In the genomic region with DNA sequence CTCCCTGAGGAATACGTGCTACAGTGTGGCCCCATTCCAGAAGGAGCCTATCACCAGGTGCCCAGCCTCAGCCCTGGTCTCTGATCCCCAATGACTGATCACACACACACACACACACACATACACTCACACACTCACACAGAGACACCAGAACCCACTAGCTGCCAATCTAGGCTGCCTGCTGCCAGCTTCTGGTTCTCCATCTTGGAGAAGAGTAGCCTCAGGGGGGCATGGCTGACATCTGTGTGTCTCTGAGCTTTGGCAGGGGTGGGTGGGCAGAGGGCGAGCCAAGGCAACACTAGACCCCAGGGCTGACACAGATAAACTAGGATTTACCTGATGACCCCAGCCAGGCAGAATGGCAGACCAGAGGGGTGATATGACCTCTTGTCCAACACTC, we compare ENCODE assay signal across 28 mouse cellular contexts. TPM values are rescaled to one million over a fixed set of nuclear protein-coding genes. Genes with fewer than 3 reads are reported as not detected.
DNase-seq lines count a peak whose midpoint lies in the region; ATAC-seq and TF ChIP-seq lines count a peak whose summit lies in the region.
"Had no signal": no experiment of that assay in that cellular context is flagged by ENCODE, and none has a peak within 500 bp of the region (broad histone marks: within the 10 kb centered on the region; RNA-seq: fewer than 3 reads in every experiment).

No protein-coding gene starts in this region.

- intact Hi-C loops in left cerebral cortex, postnatal 4 days (cut with DNase I) = no loop called here

- no peaks in the 10 kb centered on the region for H3K36me3 ChIP-seq in hindbrain, postnatal 0 days (ENCODE audit: insufficient read depth, low read length)
- H3K36me3 ChIP-seq in hindbrain, embryonic 11.5 days (ENCODE audit: control insufficient read depth, insufficient read depth, low read length) = no peaks in the 10 kb centered on the region
- H3K36me3 ChIP-seq: G1E had no signal

- H3K27me3 ChIP-seq in hindbrain, postnatal 0 days (ENCODE audit: insufficient read depth, low read length) = no peaks in the 10 kb centered on the region
- H3K27me3 ChIP-seq in hindbrain, embryonic 11.5 days (ENCODE audit: control insufficient read depth, insufficient read depth, low read length) = no peaks in the 10 kb centered on the region
- H3K27me3 ChIP-seq: CH12.LX had no signal

- H3K4me3 ChIP-seq in hindbrain, postnatal 0 days (ENCODE audit: low read length) = no peak overlapping the region
- H3K4me3 ChIP-seq in hindbrain, embryonic 11.5 days (ENCODE audit: low read depth, low read length) = no peak overlapping the region

- DNase-seq in cerebellum, postnatal 10 days = peak; percentile 69 to 75
- DNase-seq in cerebellum, adult 8-10 months = no peak
- peak; percentile 32 to 57 for DNase-seq in cerebellum, postnatal 14 days
- no peak for DNase-seq in cerebellum, adult 11 months
- DNase-seq in hindbrain, postnatal 0 days (ENCODE audit: low spot score) = peak; percentile 15
- no peak for DNase-seq in hindbrain, embryonic 11.5 days (ENCODE audit: low spot score)
- peak; percentile 62 for DNase-seq in left cerebral cortex, postnatal 4 days
- DNase-seq in left cerebral cortex, adult 11 months (ENCODE audit: low spot score) = no peak
- DNase-seq: adrenal gland, adult 2 months; adrenal gland, adult 8-10 months; adrenal gland, postnatal 10 days; adrenal gland, postnatal 14 days; adrenal gland, postnatal 25 days; adrenal gland, postnatal 36 days; B cell, adult 2 months; cerebellum, adult 11-12 months; cerebellum, adult 18-20 months had no signal

- TF ChIP-seq CTCF in hindbrain, postnatal 0 days (IDR thresholded peaks at IDR 0.05; ENCODE audit: low read depth) = no peak

- H3K9ac ChIP-seq in hindbrain, postnatal 0 days (replicated peaks; ENCODE audit: low read length) = no peak overlapping the region
- no peak overlapping the region for H3K9ac ChIP-seq in hindbrain, embryonic 11.5 days (ENCODE audit: low read depth, low read length)

- H3K4me2 ChIP-seq in hindbrain, postnatal 0 days (ENCODE audit: low read depth, low read length) = no peak overlapping the region
- no peak overlapping the region for H3K4me2 ChIP-seq in hindbrain, embryonic 11.5 days (replicated peaks; ENCODE audit: low read depth, low read length)

- WGBS in hindbrain, postnatal 0 days = 68% methylated on average over 2 of the region's 2 CpGs
- WGBS in hindbrain, embryonic 11.5 days = 90% methylated on average over 2 of the region's 2 CpGs

- no peak overlapping the region for H3K27ac ChIP-seq in hindbrain, postnatal 0 days
- no peak overlapping the region for H3K27ac ChIP-seq in hindbrain, embryonic 11.5 days (ENCODE audit: low read depth, low read length)

- ATAC-seq in hindbrain, postnatal 0 days = no peak
- no peak for ATAC-seq in hindbrain, embryonic 11.5 days (ENCODE audit: low FRiP score)
- ATAC-seq: activated CD4-positive, CD25-positive, alpha-beta regulatory T cell, adult 4 months; CD4-positive, CD25-positive, alpha-beta regulatory T cell, adult 4 months; Patski had no signal

- H3K4me1 ChIP-seq in hindbrain, postnatal 0 days (ENCODE audit: insufficient read depth, low read length) = no peaks in the 10 kb centered on the region
- H3K4me1 ChIP-seq in hindbrain, embryonic 11.5 days (replicated peaks; ENCODE audit: control insufficient read depth, insufficient read depth, low read length) = no peaks in the 10 kb centered on the region

- H3K9me3 ChIP-seq in hindbrain, postnatal 0 days (ENCODE audit: low read length) = no peaks in the 10 kb centered on the region
- no peaks in the 10 kb centered on the region for H3K9me3 ChIP-seq in hindbrain, embryonic 11.5 days (ENCODE audit: control insufficient read depth, low read length)

RNA-seq across cellular contexts. Expression of a gene that starts 18.1 kb away (rescaled TPM):
- total RNA-seq in hindbrain, postnatal 0 days (2014; rRNA removed) = 3.8 and 4.0 TPM in 2 replicates
- 3.9 and 4.0 TPM in 2 replicates for polyA plus RNA-seq in hindbrain, postnatal 0 days (2015; fragmentation: Nextera tagmentation; extraction: Ambion mirVana)
- 1.4 and 1.7 TPM in 2 replicates for polyA plus RNA-seq in hindbrain, embryonic 11.5 days (2014; fragmentation: Nextera tagmentation; extraction: Ambion mirVana)
- total RNA-seq in left cerebral cortex, postnatal 4 days (2021) = 1 to 10 TPM; 2.2 to 3.7 TPM
- total RNA-seq: G1E had no signal
- polyA plus RNA-seq: activated CD4-positive, CD25-positive, alpha-beta regulatory T cell, adult 4 months; CD4-positive, CD25-positive, alpha-beta regulatory T cell, adult 4 months; G1E had no signal

RNA-seq across cellular contexts. Expression of a gene that starts 20.1 kb away (rescaled TPM):
- not detected in 2 replicates for total RNA-seq in hindbrain, postnatal 0 days (2014; rRNA removed)
- not detected in 2 replicates for polyA plus RNA-seq in hindbrain, postnatal 0 days (2015; fragmentation: Nextera tagmentation; extraction: Ambion mirVana)
- not detected in 2 replicates for polyA plus RNA-seq in hindbrain, embryonic 11.5 days (2014; fragmentation: Nextera tagmentation; extraction: Ambion mirVana)
- total RNA-seq in left cerebral cortex, postnatal 4 days (2021) = not detected
- total RNA-seq: adrenal gland, adult 18-20 months; adrenal gland, adult 2 months; adrenal gland, adult 8-10 months; adrenal gland, postnatal 10 days; adrenal gland, postnatal 14 days; adrenal gland, postnatal 25 days; adrenal gland, postnatal 36 days; adrenal gland, postnatal 4 days; CH12.LX; ES-E14; MEL had no signal
- polyA plus RNA-seq: adrenal gland, adult 2 months; brain, embryonic 14.5 days; C2C12; CD4-positive, CD25-positive, alpha-beta regulatory T cell, adult 4 months; G1E; Patski had no signal

RNA-seq across cellular contexts. Expression of a gene that starts 36.6 kb away (rescaled TPM):
- total RNA-seq in hindbrain, postnatal 0 days (2014; rRNA removed) = 0.93 and 1.1 TPM in 2 replicates
- polyA plus RNA-seq in hindbrain, postnatal 0 days (2015; fragmentation: Nextera tagmentation; extraction: Ambion mirVana) = 0.95 and 1.4 TPM in 2 replicates
- polyA plus RNA-seq in hindbrain, embryonic 11.5 days (2014; fragmentation: Nextera tagmentation; extraction: Ambion mirVana) = 1.4 and 2.1 TPM in 2 replicates
- total RNA-seq in left cerebral cortex, postnatal 4 days (2021) = 1 to 10 TPM in 1 of 2 experiments, under 1 TPM in 1; 0.82 to 2.6 TPM
- total RNA-seq: G1E, MEL had no signal
- polyA plus RNA-seq: CD4-positive, CD25-positive, alpha-beta regulatory T cell, adult 4 months; G1E had no signal

RNA-seq across cellular contexts. Expression of a gene that starts 45.5 kb away (rescaled TPM):
- 15.1 and 17.0 TPM in 2 replicates for total RNA-seq in hindbrain, postnatal 0 days (2014; rRNA removed)
- polyA plus RNA-seq in hindbrain, postnatal 0 days (2015; fragmentation: Nextera tagmentation; extraction: Ambion mirVana) = 14.2 and 18.1 TPM in 2 replicates
- polyA plus RNA-seq in hindbrain, embryonic 11.5 days (2014; fragmentation: Nextera tagmentation; extraction: Ambion mirVana) = 27.7 and 28.8 TPM in 2 replicates
- 10 to 100 TPM; 16.3 to 17.3 TPM for total RNA-seq in left cerebral cortex, postnatal 4 days (2021)
- total RNA-seq: G1E, MEL had no signal
- polyA plus RNA-seq: G1E had no signal

Comparison
In these comparisons a context has a peak if more than half of its experiments do, and no peak if none do; other contexts are left out.
1. DNase-seq: peak in cerebellum, postnatal 10 days (2 of 2), cerebellum, postnatal 14 days (2 of 2), hindbrain, postnatal 0 days (single experiment) and left cerebral cortex, postnatal 4 days (single experiment); none in cerebellum, adult 8-10 months (single experiment), cerebellum, adult 11 months (single experiment), hindbrain, embryonic 11.5 days (single experiment) and left cerebral cortex, adult 11 months (single experiment).